Mouse (Mus musculus): ENCODE measurements around the gene Cpt1a.

GRCm38 (mm10) chr19:3304017-3304416, 18.1 kb upstream of the Cpt1a start:
- TF ChIP-seq CTCF (IDR thresholded peaks at IDR 0.05; ENCODE audit: low read depth, low read length) (no peak), TAL1 (conservative IDR thresholded peaks at IDR 0.05; ENCODE audit: low read depth, low read length) (no peak), GATA1 (IDR thresholded peaks at IDR 0.05; ENCODE audit: borderline replicate concordance, low read length) (no peak), GATA2 (IDR thresholded peaks at IDR 0.05; ENCODE audit: borderline replicate concordance, low read depth, low read length) (no peak), POLR2AphosphoS5 (IDR thresholded peaks at IDR 0.05; ENCODE audit: insufficient replicate concordance, low read depth, low read length) (no peak)
